Mouse (Mus musculus) MEL (cell line): Measurements from ENCODE around the gene Znhit1.
A peak's percentile ranks its signal among the peaks of the same experiment; 100 is the strongest.

Experiments
- CTCF ChIP-seq, 3 experiments: IDR thresholded peaks in 2 of 3; conservative IDR thresholded peaks in 1 of 3; 2 replicates each; pipeline ENCODE4 v1.5.1; 2011 to 2012; ENCODE audit warnings: low read length in 3 of 3, low read depth in 2 of 3, mild to moderate bottlenecking in 2 of 3, improper control_type of control experiment in 1 of 3, inconsistent platforms in 1 of 3, mixed read lengths in 1 of 3, moderate library complexity in 1 of 3; ENCODE audit not compliant: control insufficient read depth in 1 of 3, insufficient read depth in 1 of 3, poor library complexity in 1 of 3, severe bottlenecking in 1 of 3
- TAL1 ChIP-seq: IDR thresholded peaks from 2 replicates; pipeline ENCODE4 v1.6.1; 2012; ENCODE audit warnings: mild to moderate bottlenecking, inconsistent platforms, low read length, moderate library complexity, mixed read lengths
- ZMIZ1 ChIP-seq: IDR thresholded peaks from 2 replicates; pipeline ENCODE4 v1.6.1; 2012; ENCODE audit warnings: low read depth, mild to moderate bottlenecking, inconsistent platforms, low read length, improper control_type of control experiment, moderate library complexity

GRCm38 (mm10) chr5:136935905-136936695, 51.7 kb downstream of the Znhit1 start:
- TF ChIP-seq TAL1 (no peak), ZMIZ1 (no peak), CTCF (IDR thresholded peaks at IDR 0.05 in 2 of 3, conservative IDR thresholded peaks at IDR 0.05 in 1 of 3; ENCODE audit: control insufficient read depth in 1 of 3, insufficient read depth in 1 of 3, low read depth in 2 of 3, low read length in 3 of 3, poor library complexity in 1 of 3, severe bottlenecking in 1 of 3) (peak; percentile 57 to 69 (median 58))
